Mouse (Mus musculus): ENCODE measurements around the gene Tmeff1. TPM values are rescaled to one million over a fixed set of nuclear protein-coding genes. Genes with fewer than 3 reads are reported as not detected.

The Tmeff1 gene
- polyA plus RNA-seq, 1 experiment from 2014 or later = 126 TPM

- H3K4me3 ChIP-seq (ENCODE audit: low read depth, low read length) = no peak overlapping the region
- no peaks in the 10 kb centered on the region for H3K4me1 ChIP-seq (ENCODE audit: control insufficient read depth, insufficient read depth, low read length)
- no peaks in the 10 kb centered on the region for H3K9me3 ChIP-seq (replicated peaks; ENCODE audit: control insufficient read depth, low read length)
- no peak overlapping the region for H3K4me2 ChIP-seq (ENCODE audit: low read length)
- no peak overlapping the region for H3K27ac ChIP-seq (ENCODE audit: low read depth, low read length)
- H3K36me3 ChIP-seq (ENCODE audit: control insufficient read depth, insufficient read depth, low read length) = peaks cover 61% of the 10 kb centered on the region
- ATAC-seq (no peak), DNase-seq (ENCODE audit: low spot score) (no peak)
- H3K9ac ChIP-seq (ENCODE audit: low read length) = no peak overlapping the region
- 93% methylated on average over 17 of the region's 17 CpGs for WGBS
- H3K27me3 ChIP-seq (replicated peaks; ENCODE audit: control insufficient read depth, insufficient read depth, low read length) = no peaks in the 10 kb centered on the region
These were observed 54.5 kb downstream of the Tmeff1 start for GRCm38 (mm10) chr4:48639503-48639902.

- Histone ChIP-seq H3K27ac (ENCODE audit: low read depth, low read length) (no peak overlapping the region), H3K4me2 (ENCODE audit: low read length) (no peak overlapping the region), H3K27me3 (replicated peaks; ENCODE audit: control insufficient read depth, insufficient read depth, low read length) (no peaks in the 10 kb centered on the region), H3K9ac (ENCODE audit: low read length) (no peak overlapping the region), H3K36me3 (ENCODE audit: control insufficient read depth, insufficient read depth, low read length) (peaks cover 64% of the 10 kb centered on the region), H3K4me1 (ENCODE audit: control insufficient read depth, insufficient read depth, low read length) (no peaks in the 10 kb centered on the region), H3K9me3 (replicated peaks; ENCODE audit: control insufficient read depth, low read length) (no peaks in the 10 kb centered on the region), H3K4me3 (ENCODE audit: low read depth, low read length) (no peak overlapping the region)
- WGBS = 88% methylated on average over 6 of the region's 6 CpGs
- no peak for ATAC-seq
- DNase-seq (ENCODE audit: low spot score) = no peak
These were observed 58.8 kb downstream of the Tmeff1 start for GRCm38 (mm10) chr4:48643801-48644200.

GRCm38 (mm10) chr4:48646143-48646542 lies 61.2 kb downstream of the Tmeff1 start:
- Histone ChIP-seq H3K4me3 (ENCODE audit: low read depth, low read length) (no peak overlapping the region), H3K9ac (ENCODE audit: low read length) (no peak overlapping the region), H3K27me3 (replicated peaks; ENCODE audit: control insufficient read depth, insufficient read depth, low read length) (no peaks in the 10 kb centered on the region), H3K36me3 (ENCODE audit: control insufficient read depth, insufficient read depth, low read length) (peaks cover 65% of the 10 kb centered on the region), H3K4me2 (ENCODE audit: low read length) (no peak overlapping the region), H3K27ac (ENCODE audit: low read depth, low read length) (no peak overlapping the region), H3K4me1 (ENCODE audit: control insufficient read depth, insufficient read depth, low read length) (no peaks in the 10 kb centered on the region), H3K9me3 (replicated peaks; ENCODE audit: control insufficient read depth, low read length) (no peaks in the 10 kb centered on the region)
- DNase-seq (ENCODE audit: low spot score) (no peak), ATAC-seq (no peak)
- WGBS = 89% methylated on average over 5 of the region's 5 CpGs

- H3K27ac ChIP-seq (ENCODE audit: low read depth, low read length) = no peak overlapping the region
- no peaks in the 10 kb centered on the region for H3K27me3 ChIP-seq (replicated peaks; ENCODE audit: control insufficient read depth, insufficient read depth, low read length)
- H3K9ac ChIP-seq (ENCODE audit: low read length) = no peak overlapping the region
- WGBS = 93% methylated on average over 10 of the region's 10 CpGs
- H3K4me1 ChIP-seq (ENCODE audit: control insufficient read depth, insufficient read depth, low read length) = no peaks in the 10 kb centered on the region
- ATAC-seq (no peak), DNase-seq (ENCODE audit: low spot score) (no peak)
- peaks cover 67% of the 10 kb centered on the region for H3K36me3 ChIP-seq (ENCODE audit: control insufficient read depth, insufficient read depth, low read length)
- H3K9me3 ChIP-seq (replicated peaks; ENCODE audit: control insufficient read depth, low read length) = no peaks in the 10 kb centered on the region
- H3K4me2 ChIP-seq (ENCODE audit: low read length) = no peak overlapping the region
- no peak overlapping the region for H3K4me3 ChIP-seq (ENCODE audit: low read depth, low read length)
These were observed 65.8 kb downstream of the Tmeff1 start for GRCm38 (mm10) chr4:48650617-48651360.

- H3K36me3 ChIP-seq (ENCODE audit: control insufficient read depth, insufficient read depth, low read length) = peaks cover 76% of the 10 kb centered on the region
- no peaks in the 10 kb centered on the region for H3K4me1 ChIP-seq (ENCODE audit: control insufficient read depth, insufficient read depth, low read length)
- H3K4me3 ChIP-seq (ENCODE audit: low read depth, low read length) = no peak overlapping the region
- DNase-seq (ENCODE audit: low spot score) (no peak), ATAC-seq (no peak)
- no peak overlapping the region for H3K9ac ChIP-seq (ENCODE audit: low read length)
- H3K9me3 ChIP-seq (replicated peaks; ENCODE audit: control insufficient read depth, low read length) = no peaks in the 10 kb centered on the region
- H3K27ac ChIP-seq (ENCODE audit: low read depth, low read length) = no peak overlapping the region
- 85% methylated on average over 4 of the region's 4 CpGs for WGBS
- H3K4me2 ChIP-seq (ENCODE audit: low read length) = no peak overlapping the region
- H3K27me3 ChIP-seq (replicated peaks; ENCODE audit: control insufficient read depth, insufficient read depth, low read length) = no peaks in the 10 kb centered on the region
These were observed 69.1 kb downstream of the Tmeff1 start for GRCm38 (mm10) chr4:48654118-48654517.

- ATAC-seq (no peak), DNase-seq (ENCODE audit: low spot score) (no peak)
- H3K9me3 ChIP-seq (replicated peaks; ENCODE audit: control insufficient read depth, low read length) = no peaks in the 10 kb centered on the region
- 95% methylated on average over 8 of the region's 8 CpGs for WGBS
- H3K27ac ChIP-seq (ENCODE audit: low read depth, low read length) = no peak overlapping the region
- no peak overlapping the region for H3K4me3 ChIP-seq (ENCODE audit: low read depth, low read length)
- no peaks in the 10 kb centered on the region for H3K4me1 ChIP-seq (ENCODE audit: control insufficient read depth, insufficient read depth, low read length)
- no peak overlapping the region for H3K4me2 ChIP-seq (ENCODE audit: low read length)
- H3K9ac ChIP-seq (ENCODE audit: low read length) = no peak overlapping the region
- H3K27me3 ChIP-seq (replicated peaks; ENCODE audit: control insufficient read depth, insufficient read depth, low read length) = no peaks in the 10 kb centered on the region
- H3K36me3 ChIP-seq (ENCODE audit: control insufficient read depth, insufficient read depth, low read length) = peaks cover 79% of the 10 kb centered on the region
These were observed 71.6 kb downstream of the Tmeff1 start for GRCm38 (mm10) chr4:48656530-48656929.

- no peaks in the 10 kb centered on the region for H3K27me3 ChIP-seq (replicated peaks; ENCODE audit: control insufficient read depth, insufficient read depth, low read length)
- WGBS = 92% methylated on average over 4 of the region's 4 CpGs
- no peak overlapping the region for H3K9ac ChIP-seq (ENCODE audit: low read length)
- H3K27ac ChIP-seq (ENCODE audit: low read depth, low read length) = no peak overlapping the region; the same call in 1 of the 2 replicates
- no peak overlapping the region for H3K4me2 ChIP-seq (ENCODE audit: low read length)
- no peak overlapping the region for H3K4me3 ChIP-seq (ENCODE audit: low read depth, low read length)
- peaks cover 80% of the 10 kb centered on the region for H3K36me3 ChIP-seq (ENCODE audit: control insufficient read depth, insufficient read depth, low read length)
- no peaks in the 10 kb centered on the region for H3K4me1 ChIP-seq (ENCODE audit: control insufficient read depth, insufficient read depth, low read length)
- ATAC-seq = no peak
- no peak for DNase-seq (ENCODE audit: low spot score)
- no peaks in the 10 kb centered on the region for H3K9me3 ChIP-seq (replicated peaks; ENCODE audit: control insufficient read depth, low read length)
These were observed 75.2 kb downstream of the Tmeff1 start for GRCm38 (mm10) chr4:48660144-48660543.

- WGBS = 69% methylated on average over 7 of the region's 7 CpGs
- Histone ChIP-seq H3K27ac (ENCODE audit: low read depth, low read length) (no peak overlapping the region), H3K9ac (ENCODE audit: low read length) (no peak overlapping the region), H3K27me3 (replicated peaks; ENCODE audit: control insufficient read depth, insufficient read depth, low read length) (no peaks in the 10 kb centered on the region), H3K4me3 (ENCODE audit: low read depth, low read length) (no peak overlapping the region), H3K9me3 (replicated peaks; ENCODE audit: control insufficient read depth, low read length) (no peaks in the 10 kb centered on the region), H3K36me3 (ENCODE audit: control insufficient read depth, insufficient read depth, low read length) (peaks cover 80% of the 10 kb centered on the region), H3K4me1 (ENCODE audit: control insufficient read depth, insufficient read depth, low read length) (no peaks in the 10 kb centered on the region), H3K4me2 (ENCODE audit: low read length) (no peak overlapping the region)
- no peak for ATAC-seq
- DNase-seq (ENCODE audit: low spot score) = peak; percentile 40
These were observed 75.9 kb downstream of the Tmeff1 start for GRCm38 (mm10) chr4:48660619-48661575.

- no peak within 1 kb of the TSS for H3K27ac ChIP-seq (ENCODE audit: low read depth, low read length)
- DNase-seq (ENCODE audit: low spot score) (no peak), ATAC-seq (no peak)
- 93% methylated on average over 10 of the region's 10 CpGs for WGBS
- no peaks in the 10 kb centered on the region for H3K4me1 ChIP-seq (ENCODE audit: control insufficient read depth, insufficient read depth, low read length)
- no peaks in the 10 kb centered on the region for H3K9me3 ChIP-seq (replicated peaks; ENCODE audit: control insufficient read depth, low read length)
- H3K36me3 ChIP-seq (ENCODE audit: control insufficient read depth, insufficient read depth, low read length) = peaks cover 62% of the 10 kb centered on the region
- H3K9ac ChIP-seq (ENCODE audit: low read length) = no peak within 1 kb of the TSS
- H3K4me2 ChIP-seq (ENCODE audit: low read length) = no peak within 1 kb of the TSS
- H3K4me3 ChIP-seq (ENCODE audit: low read depth, low read length) = no peak within 1 kb of the TSS
- H3K27me3 ChIP-seq (replicated peaks; ENCODE audit: control insufficient read depth, insufficient read depth, low read length) = no peaks in the 10 kb centered on the region
These were observed 78.3 kb downstream of the Tmeff1 start, which contains the start of gene Cavin4 for GRCm38 (mm10) chr4:48663271-48663670. TSS of gene Cavin4 (plus strand) at chr4:48663514.
